Mouse (Mus musculus) kidney, postnatal 14 days (tissue): ENCODE results near the gene Hsph1.

ENCODE experiments used
- DNase-seq: peaks from one replicate; pipeline ENCODE4 v3.0.0; 2022; ENCODE audit warnings: mixed read lengths

Hsph1 gene

DNA sequence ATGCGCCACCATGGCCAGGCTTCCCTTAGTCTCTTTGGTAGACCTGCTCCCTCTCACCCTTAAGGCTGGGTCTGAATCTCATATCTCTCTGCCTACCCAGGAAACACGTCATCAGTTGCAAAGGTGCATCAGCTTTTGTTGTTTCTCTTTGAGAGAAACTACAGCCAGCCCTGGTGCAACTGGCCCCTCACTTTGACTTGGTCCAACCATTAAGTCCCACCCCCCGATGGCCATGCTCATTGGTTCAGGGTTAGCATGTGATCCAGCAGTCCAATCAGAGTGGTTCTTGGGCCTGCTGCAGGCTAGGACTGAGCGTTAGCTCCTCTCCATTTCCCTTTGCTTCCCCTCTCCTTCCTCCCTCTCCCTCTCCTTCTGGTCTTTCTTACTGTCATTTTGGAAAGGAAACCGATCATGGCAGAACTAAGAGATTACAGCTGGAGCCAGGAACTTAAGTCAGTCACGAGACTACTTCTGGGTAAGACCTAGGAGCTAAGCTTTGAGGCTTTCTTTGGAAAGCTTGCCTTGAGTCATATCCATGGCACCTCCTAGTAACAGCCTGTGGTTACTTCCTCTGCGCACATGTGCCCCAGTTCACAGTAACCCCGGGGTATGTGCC lies 5.2 kb upstream of the Hsph1 start:
- no peak for DNase-seq

DNA sequence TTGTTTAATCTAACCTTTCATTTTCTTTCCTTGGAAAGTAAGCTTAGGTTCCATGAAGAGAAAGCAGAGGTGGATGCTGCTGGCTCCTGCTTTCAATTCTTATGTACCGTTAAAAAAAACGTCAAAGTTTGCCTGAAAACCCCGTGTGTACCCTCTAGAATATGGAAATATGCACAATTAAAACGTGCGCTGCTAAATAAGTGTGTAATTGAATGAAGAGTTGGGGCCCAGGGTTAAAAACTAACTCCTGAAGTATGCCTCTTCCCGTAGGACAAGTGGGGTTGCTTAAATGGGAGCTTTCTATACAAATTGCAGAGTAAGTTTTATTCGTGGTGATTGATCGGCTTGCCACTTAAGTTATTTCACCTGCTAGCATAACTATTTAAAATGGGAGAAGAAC lies 1.1 kb upstream of the Hsph1 start:
- no peak for DNase-seq

DNA sequence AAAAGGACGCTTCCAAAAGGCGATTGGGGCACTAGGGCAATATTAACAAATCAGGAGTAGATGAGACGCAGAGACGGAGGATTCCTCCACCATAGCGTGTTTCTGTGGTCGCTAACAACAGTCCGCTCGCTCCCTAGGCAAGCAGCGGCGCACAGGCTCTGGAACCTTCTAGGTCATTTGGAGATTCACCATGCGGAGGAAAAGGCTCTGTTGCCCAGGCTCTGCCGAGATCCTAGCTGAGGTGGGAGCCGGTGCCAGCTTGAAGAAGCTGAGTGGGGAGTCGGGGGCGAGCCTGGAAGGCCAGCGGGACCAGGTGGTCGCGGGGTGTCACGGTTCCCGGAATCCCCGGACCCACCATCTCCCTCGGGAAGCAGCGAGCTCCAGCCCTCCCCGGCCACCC lies 620 bp downstream of the Hsph1 start:
- no peak for DNase-seq

DNA sequence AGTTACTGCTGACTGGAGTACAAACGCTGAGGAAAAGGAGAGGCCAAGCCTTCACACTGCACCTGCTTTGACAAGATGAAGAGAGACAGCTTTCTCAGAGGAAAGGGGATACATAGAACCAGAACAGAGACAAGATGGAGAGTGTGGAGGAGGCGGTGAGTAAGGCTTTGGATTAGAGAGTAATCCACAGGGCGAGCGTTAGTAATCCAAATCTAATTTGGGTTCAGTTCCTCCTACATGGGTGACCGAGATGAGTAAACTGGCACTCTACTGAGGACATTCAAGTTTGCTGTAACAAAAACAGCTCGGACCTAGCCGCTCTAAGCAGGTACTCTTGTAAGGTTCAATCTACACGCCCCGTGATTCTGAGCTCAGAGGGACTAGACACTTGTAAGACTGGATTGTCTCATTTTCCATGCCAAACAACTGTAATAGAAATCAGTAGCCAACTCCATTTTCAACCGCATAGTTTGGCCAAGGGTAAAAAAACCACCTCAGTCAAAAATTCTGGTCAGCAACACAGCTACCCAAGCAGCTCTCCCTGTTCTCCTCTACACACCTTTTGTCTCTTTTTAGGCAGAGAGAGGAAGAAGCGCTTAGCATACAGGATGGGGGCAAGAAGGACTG lies 1.7 kb downstream of the Hsph1 start:
- no peak for DNase-seq

DNA sequence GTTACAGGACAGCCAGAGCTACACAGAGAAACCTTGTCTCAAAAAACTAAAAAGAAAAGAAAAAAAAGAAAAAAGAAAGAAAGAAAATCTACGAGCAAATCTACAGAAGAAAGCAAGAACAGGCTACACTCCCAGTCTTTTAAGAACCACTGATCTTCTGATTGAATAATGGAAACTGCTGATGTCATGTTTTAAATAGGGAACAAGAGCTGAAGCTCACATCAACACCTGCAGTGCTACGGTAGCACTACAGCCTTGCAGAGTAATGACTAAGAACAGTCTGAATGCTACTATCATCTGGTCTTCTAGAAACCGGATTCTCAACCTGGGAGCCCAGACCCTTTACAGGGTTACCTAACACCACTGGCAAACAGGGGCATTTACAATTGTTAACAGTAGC lies 10.6 kb downstream of the Hsph1 start:
- no peak for DNase-seq

DNA sequence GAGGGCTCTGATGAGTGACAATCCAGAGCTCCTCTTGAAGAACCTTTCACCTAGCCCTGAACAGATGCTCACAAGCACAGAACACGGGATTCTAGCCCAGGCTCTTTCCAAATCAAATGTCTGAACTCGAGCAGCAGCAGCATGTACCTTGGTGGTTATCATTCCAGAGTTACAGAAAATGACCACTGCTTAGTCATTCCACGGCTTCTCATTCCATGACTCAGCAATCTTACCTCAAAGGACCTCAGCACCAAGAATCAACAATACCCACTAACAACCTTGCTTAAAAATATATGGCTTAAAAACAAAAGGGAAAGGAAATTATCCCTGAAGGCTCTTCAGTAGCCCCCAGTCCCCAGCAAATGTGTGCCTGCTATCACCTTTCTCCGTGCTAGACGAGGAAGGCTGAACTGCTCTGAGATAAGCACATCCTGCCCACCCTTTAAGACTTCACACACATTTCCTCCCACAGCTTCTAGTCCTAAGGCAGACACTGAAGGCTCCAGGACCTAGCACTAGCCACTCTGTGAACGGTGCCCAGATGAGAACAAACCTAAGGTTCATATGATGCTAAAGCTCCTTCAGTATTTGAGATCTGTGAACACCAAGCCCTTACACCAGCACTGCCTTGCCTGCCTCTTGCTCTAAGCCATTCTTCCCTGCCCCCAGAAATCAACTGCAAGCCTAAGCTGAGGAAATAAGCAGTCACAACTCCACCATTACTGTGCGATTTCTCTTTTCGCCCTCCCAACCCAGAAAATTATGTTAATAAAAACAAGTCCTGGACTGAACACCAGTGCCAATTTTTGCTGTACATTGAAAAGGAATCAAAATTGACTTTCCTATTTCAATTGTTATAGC lies 12.1 kb downstream of the Hsph1 start:
- DNase-seq: no peak

DNA sequence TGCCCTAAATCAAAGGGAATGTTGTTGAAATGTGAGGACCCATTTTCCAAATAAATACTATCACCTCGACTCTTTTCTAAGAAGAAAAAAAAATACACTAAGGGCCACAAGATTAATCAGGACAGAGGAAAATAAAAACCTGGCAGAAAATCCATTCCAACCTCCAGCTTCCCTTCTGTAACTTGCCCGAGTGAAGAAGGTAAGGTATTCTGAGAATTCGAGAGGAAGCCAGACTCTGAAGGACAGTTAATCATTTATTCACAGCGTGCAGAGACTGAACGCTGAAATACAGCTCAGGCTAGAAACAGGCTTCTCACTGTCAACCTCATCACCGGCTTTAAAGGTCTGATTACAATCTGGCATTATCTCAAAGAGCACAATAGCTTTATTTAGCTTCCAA lies 13.5 kb downstream of the Hsph1 start:
- DNase-seq: peak; percentile 67

DNA sequence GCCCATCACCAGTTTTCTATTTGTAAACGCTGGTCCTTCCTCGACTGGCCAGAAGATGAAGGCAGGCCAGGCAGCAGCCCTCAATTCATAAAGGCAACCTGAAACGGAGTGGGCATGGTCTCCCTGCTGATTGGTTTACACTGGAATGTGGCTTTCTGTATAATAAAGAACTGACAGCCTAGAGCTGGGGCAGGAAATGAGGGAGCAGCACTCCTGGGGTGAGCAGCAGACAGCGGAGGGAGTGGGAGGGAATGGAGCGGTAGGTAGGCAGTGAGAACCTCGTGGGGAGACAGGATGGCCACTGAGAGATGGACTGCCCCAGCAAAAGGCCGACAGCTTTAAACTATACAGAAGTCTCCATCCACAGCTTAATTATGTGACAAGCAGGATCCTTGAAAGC lies 14.0 kb downstream of the Hsph1 start:
- DNase-seq: peak; percentile 38

DNA sequence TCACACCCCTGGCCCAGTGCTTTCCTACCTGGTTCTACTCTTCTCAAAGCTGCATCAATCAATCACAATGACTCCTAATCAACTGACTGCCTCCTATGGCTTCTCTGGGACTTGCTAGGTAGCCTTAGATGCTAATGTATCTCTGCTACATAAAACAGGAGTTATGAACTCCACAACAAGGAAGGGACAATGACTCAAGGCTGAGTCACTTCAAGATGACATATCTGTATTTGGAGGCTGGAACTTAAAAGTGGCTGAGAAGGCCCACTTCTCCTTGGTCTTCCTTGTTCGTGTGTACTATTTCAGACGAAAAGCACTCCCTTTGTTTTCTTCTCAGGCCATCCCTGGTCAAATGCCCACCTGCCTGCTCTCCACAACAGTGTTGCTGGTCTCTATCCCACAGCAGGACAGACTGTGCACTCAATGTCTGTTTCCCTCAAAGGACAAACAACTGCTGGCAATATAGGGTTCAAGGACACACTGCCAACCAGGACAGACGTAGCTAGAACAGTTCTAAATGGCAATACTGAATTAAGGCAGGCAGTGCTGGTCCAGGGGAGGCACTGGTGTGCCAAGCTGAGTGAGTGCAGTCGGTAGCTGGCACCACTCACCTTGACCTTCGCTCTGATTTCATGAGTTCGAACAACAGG lies 18.3 kb downstream of the Hsph1 start:
- no peak for DNase-seq

DNA sequence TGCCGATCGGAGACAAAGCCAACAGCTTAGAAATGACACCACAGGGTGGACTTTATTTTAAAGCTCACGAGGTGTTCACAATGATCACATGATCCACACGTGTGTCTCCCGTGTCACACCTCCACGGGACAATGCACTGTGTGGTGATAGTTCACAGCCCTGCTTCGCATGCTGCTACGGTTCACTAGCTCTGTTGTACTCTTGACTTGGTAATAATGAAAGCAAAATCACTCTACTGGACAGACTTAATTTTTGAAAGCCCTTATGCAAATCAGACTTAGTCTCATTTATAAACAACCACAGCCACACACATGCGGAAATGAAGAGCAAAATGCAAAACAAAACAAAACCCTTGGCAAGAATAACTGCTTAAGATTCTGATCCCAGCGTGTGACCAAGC lies 19.4 kb downstream of the Hsph1 start:
- DNase-seq: peak; percentile 67

DNA sequence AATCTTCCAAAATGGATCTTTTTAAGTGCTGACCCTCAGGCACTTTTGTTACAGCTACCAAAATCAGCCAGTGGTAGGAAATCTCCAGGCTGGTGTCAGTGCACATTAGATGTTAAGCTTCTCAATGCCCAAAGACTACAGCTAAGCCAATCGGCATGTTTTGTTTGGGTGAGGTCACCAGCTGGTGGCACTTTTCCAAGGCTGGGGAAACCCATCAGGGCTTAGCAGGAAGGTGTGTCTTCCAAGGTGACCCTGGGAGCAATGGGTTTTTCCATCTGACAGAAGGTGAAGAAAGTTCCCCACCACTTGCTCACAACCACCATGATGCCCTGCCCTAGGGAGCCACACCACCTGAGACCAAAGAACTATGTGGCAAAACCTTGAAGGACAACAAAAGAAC lies 20.0 kb downstream of the Hsph1 start:
- peak; percentile 48 for DNase-seq

DNA sequence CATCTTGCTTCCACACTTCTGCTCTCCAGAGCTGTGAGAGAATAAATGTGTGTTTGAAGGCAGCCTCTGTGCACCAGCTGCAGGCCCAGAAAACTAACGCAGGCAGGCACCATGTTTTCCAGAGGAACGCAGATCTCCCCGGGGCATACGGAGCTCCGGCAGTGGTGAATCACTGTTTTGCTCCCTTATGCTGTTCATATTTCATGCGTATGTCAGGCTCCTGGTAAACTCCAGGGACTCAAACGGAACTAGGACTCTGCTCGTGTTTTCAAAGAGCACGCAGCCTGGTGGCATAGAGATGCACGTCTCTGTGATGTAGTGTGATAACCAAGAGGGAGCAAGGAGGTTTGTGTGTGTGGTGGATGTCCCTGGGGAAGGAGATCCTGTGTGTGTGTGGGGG lies 23.4 kb downstream of the Hsph1 start:
- no peak for DNase-seq

DNA sequence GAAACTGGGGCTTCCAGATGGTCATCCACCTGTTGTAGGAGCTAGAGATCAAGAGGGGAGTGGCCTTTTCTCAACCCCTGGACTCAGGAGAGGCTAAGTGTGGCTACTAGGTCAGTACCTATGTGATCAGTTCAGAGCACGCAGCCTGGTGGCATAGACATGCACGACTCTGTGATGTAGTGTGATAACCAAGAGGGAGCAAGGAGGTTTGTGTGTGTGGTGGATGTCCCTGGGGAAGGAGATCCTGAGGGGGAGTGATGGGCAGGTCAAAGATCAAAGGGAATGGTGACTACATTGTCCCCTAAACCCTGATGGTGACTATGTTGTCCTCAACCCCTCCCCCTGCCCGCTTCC lies 24.0 kb downstream of the Hsph1 start:
- DNase-seq: no peak

DNA sequence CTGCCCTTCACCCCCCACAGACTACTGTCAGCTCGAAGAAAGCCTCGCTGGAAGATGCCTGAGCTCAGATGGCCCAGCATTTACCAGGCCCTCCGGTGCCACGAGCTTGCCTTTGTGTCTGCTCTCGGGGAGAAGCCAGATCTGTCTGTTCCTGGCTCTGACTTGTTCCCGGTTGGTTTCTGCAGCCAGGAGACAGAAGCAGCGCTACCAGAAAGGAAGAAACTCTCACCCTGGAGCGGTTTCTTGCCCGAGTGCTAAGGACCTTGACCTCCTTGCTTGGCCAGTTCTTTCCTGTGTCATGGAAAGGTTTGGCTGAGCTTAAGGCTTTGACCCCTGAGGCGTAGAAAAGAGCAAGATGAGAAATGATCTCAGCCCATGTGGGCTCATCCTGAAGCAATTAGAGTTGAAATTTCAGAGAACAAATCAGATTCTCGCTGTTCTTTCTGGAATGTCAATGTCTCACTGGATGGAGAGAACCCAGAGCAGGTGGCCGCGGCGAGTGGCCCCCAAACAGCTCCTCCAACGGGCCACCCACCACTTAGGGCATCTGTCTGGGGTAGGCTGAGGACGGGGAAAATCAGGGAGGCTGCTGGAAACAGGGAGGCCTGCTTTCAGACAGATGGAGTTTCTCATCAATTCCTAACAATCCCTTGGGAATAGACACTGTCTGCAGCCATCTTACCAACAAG lies 24.6 kb downstream of the Hsph1 start:
- peak; percentile 60 for DNase-seq

DNA sequence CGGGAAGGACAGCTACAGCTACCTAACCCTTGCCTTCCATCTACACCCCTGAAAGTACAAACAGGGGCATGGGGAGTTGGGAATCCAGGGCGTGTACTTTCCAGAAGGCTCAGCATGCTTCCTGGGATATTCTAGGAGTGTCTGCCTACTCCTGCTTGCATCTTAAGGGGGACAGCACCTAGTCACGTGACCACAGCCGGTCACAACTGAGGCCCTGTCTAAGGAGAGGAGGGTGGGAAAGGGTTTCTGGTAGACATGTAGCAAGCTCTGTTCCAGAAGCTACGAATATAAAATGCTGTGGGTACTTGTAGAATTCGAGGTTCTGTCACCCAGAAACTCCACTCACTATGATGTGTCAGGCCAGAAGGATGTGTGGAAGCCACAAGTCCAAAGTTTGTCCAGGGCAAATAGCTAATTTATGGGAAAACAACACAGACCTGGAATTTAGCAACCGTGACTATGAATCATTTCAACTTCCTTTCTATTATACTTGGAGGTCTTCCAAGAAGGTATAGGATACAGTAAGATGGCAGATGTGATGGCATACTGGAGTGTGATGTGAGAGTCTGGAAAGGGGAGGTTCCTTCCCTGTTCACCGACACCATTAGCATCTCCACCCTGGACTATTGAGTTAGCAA lies 29.0 kb downstream of the Hsph1 start:
- no peak for DNase-seq

DNA sequence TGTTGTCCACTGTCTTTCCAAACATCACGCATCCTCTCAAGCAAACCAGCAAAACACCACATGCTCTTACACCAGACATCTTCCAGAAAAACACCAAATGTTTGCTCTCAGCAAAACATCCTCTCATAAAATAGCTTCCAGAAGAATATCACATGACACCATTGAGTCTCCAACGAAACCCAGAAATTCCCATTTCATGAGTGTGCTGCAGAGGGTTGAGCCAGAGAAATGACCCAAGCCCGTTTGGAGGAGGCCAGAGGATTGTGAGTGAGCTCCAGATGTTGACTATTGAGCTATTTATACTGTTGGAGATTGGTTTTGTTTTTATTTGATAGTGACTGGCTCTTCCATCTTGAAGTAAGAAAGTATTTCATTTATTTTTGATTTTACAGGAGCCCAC lies 32.9 kb downstream of the Hsph1 start:
- DNase-seq: no peak

DNA sequence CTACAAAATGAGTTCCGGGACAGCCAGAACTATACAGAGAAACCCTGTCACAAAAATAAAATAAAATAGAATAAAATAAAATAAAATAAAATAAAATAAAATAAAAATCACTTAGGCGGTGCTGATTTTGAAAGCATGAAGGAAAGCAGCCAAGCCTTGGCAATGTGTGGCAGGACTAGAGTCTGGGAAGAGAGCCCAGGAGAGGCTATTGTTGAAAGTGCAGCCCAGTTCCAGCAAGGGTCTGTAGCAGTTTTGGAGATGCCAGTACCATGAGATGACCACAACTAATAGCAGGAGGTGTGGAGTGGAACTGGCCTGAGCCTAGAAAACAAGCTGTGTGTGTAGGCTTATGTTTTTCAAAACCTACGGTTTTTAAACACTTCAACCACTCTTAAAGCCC lies 34.2 kb downstream of the Hsph1 start:
- no peak for DNase-seq

DNA sequence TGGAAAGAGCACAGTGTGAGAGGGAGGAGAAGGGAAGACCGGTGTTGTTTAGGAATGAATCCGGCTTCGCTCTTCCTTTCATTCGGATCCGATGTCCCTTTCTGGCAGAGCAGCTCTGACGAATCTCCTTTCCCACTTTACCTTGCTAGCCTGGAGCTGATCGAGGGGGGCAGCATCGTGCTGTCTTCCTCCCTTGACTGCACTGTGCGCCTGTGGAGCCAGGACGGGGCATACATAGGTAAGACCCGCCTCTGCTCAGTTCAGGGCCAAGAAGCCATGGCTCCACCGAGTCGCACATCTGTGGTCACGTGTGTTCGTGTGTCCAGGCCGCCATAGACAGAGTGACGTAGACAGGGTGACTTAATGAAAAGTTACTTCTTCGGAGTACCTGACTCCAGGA lies 38.8 kb downstream of the Hsph1 start:
- DNase-seq: no peak

DNA sequence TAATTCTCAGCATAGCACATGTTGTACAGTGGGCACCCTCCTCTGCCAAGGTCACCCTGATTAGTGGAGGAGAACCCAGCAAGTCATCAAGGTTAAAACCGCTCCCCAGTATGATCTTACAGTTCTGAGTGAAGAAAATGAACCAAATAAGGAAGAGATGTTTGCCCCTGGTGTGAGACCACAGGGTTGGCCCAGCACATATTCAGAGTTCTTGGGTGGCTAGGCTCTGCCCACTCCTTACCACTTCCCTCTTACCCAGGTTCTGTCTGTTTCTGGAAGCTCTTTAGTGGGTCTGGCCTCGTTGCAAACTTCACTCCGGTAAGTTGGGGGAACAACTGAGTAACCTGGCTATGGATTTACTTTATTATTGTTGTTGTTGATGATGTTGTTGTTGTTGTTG lies 42.0 kb downstream of the Hsph1 start:
- no peak for DNase-seq

DNA sequence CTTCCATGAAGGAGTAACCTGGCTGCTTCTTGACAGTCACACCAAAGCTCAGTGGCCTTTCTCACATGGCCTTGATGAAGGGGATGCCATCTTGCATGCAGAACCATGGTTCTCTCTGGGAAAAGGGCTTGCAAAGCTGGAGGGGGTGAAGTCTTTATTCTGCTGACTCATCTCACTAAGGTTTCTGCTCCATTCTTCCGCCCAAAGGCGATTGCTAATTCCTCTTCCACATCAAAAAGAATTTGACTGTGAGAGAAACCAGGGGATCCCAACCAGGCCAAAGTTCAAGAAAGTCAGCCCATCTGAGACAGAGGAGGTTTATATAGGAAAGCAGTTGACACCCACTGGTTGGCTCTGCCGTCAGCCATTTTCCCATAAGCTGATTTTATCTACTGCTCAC lies 46.2 kb downstream of the Hsph1 start:
- DNase-seq: no peak

DNA sequence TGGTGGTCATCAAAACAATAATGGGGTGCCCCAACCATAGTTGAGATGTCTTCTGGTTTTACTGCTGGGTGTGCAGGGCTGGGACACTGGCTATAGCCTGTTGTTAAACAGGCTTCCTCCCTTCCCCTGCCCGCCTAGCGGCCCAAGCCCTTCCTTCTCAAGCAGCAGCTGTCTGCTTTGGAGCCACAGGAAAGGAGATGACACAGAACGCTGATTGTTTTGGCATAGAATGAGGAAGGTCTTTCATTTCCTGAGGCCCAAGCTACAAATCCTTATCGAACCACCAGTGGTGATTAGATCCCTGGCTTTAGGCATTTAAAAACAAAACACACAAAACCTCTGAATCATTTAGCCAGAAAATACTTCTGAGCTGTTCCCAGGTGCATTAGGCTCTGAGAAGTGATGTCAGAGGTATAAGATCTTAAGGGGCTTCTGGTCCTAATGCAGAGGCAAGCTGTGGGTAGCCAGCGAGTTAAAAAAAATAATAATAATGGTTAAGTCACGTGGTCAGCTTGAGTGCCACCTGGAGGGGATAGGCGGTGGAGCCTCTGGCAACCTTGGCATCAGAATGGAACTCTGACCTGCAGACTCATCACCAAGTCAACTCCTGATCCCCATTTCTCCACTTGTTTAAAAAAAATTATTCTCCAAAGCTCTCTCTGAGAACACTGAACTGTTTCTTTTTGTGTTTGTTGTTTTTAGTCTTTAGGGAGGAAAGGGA lies 47.2 kb downstream of the Hsph1 start:
- DNase-seq: peak; percentile 52

DNA sequence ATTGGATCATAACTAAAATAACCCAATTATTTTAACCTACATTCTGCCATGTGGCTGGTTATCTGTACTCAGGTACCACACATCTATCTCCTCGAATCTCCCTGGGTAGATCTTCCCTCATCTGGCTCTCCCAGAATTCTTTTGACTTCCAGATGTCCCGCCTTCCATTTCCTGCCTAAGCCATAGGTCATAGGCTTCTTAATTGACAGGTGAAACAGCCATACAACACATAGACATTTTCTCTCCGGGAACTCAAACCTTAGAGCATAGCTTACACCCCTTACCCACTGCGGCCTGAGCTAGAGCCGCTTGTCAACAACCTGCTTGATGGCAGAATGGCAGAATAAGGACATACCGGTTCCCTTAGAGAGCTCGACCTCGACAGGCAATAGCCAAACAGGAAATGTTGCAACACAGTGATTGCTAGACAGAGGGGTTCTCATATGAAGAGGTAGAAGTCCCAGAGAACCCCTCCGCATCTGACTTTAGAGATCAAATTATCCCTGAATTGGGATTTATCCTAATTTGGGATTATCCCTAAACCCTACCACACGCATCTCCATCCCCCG lies 48.8 kb downstream of the Hsph1 start:
- DNase-seq: no peak
